Mouse (Mus musculus) heart, adult 2 months (tissue): ENCODE measurements at regions not wholly inside any gene's neighbourhood (a gene's known extent, or its start where the extent isn't known, plus 50 kb on each side); places are given as distances from the start of the nearest gene placed in this dataset.

Source experiments
- DNase-seq, 2 experiments: peaks; one replicate each; pipeline ENCODE4 v3.0.0; 2021
- H3K27ac ChIP-seq: fragments of 200-600 bp; 2 replicates; pipeline ENCODE4 v1.8.1; 2022
- H3K27me3 ChIP-seq: fragments of 200-500 bp; 2 replicates; pipeline ENCODE4 v1.6.1; 2012; ENCODE audit warnings: mild to moderate bottlenecking, low read length, inconsistent platforms, mixed read lengths; ENCODE audit not compliant: control insufficient read depth, insufficient read depth
- H3K36me3 ChIP-seq: fragments of 200-500 bp; 2 replicates; pipeline ENCODE4 v1.6.1; 2012; ENCODE audit warnings: low read length, inconsistent platforms; ENCODE audit not compliant: control insufficient read depth, insufficient read depth
- H3K4me1 ChIP-seq: fragments of 200-500 bp; 2 replicates; pipeline ENCODE4 v1.6.1; 2011; ENCODE audit warnings: low read length; ENCODE audit not compliant: control insufficient read depth, insufficient read depth
- H3K4me3 ChIP-seq: fragments of 200-600 bp; 2 replicates; pipeline ENCODE4 v1.8.1; 2022
- H3K79me2 ChIP-seq: fragments of 200-500 bp; replicated peaks from 2 replicates; pipeline ENCODE4 v1.6.1; 2012; ENCODE audit warnings: mild to moderate bottlenecking, inconsistent platforms, low read length, moderate library complexity, mixed read lengths; ENCODE audit not compliant: control insufficient read depth, insufficient read depth
- H3K9ac ChIP-seq: fragments of 200-500 bp; 2 replicates; pipeline ENCODE4 v1.6.1; 2012; ENCODE audit warnings: low read depth, mild to moderate bottlenecking, control low read depth, inconsistent platforms, low read length, mixed read lengths
- CTCF ChIP-seq: fragments of 200-600 bp; IDR thresholded peaks from 2 replicates; pipeline ENCODE4 v1.8.1; 2022; ENCODE audit warnings: antibody characterized with exemption, mild to moderate bottlenecking, moderate library complexity
- EP300 ChIP-seq: fragments of 200-500 bp; IDR thresholded peaks from 2 replicates; pipeline ENCODE4 v1.6.1; 2011; ENCODE audit warnings: low read depth, low read length, control low read depth; ENCODE audit not compliant: insufficient read depth
- POLR2A ChIP-seq: fragments of 200-500 bp; IDR thresholded peaks from 2 replicates; pipeline ENCODE4 v1.6.1; 2011; ENCODE audit warnings: mild to moderate bottlenecking, low read depth, low read length, control low read depth; ENCODE audit not compliant: insufficient read depth
- WGBS: fragments of 180-500 bp; shearing (Covaris S2); methylation state at CpG from one replicate; pipeline ENCODE4 v1.1.7; 2018; 5-methylcytosine and 5-hydroxymethylcytosine counted together
- intact Hi-C: fragments of 180-260 bp; cut with DNase I; formaldehyde crosslinking; loops from one replicate; pipeline ENCODE4 v1.15.1; 2025

DNA sequence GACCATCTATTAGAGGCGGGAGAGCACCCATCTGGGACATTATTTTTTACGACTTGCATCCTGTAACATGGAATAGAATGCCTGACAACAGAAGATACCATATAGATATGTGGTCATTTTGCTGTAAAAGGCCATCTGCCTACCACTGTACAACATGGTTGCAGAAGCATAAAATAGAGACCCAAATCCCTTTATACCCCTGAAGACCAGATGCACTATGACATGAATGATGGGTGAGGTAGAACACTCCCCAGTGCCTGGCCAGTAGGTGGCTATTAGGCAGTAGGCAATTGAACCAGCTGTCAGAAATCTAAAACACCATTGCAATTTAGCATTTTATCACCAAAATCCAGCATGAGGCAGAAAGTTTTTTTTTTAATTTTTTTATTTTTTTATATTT lies 289.6 kb downstream of the Lmo7 start:
- no peaks in the 10 kb centered on the region for H3K27me3 ChIP-seq
- H3K36me3 ChIP-seq, result no peaks in the 10 kb centered on the region
- H3K4me1 ChIP-seq, result peaks cover 2% of the 10 kb centered on the region; the same call in 1 of the 2 replicates
- no peak for DNase-seq
- no peaks in the 10 kb centered on the region for H3K79me2 ChIP-seq
- TF ChIP-seq EP300 (no peak), CTCF (no peak), POLR2A (no peak)
- no peak overlapping the region for H3K27ac ChIP-seq
- WGBS, result 78% methylated on average over 2 of the region's 2 CpGs
- no peak overlapping the region for H3K4me3 ChIP-seq
- intact Hi-C loops, result no loop called here
- H3K9ac ChIP-seq, result no peak overlapping the region

DNA sequence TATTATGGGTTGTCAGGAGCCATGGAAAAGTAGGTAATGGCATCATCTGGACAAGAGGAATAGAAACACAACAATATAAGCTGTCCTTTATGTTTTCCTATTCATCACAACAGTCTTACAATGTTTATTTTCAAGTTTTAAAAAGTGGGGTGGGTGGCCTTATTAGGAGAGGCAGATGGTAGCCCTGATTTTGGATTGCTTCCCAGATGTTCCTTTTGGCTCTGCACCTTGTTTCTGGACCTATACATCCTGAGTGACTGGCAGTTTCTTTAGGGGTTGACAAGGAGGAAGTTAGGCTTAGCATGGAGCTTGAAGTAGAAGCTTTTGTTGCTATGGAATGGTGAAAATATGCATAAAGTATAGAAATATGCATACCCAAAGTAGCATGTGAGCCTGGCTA lies 286.8 kb downstream of the Lmo7 start:
- H3K79me2 ChIP-seq, result no peaks in the 10 kb centered on the region
- DNase-seq, result no peak
- H3K27me3 ChIP-seq, result no peaks in the 10 kb centered on the region
- no peaks in the 10 kb centered on the region for H3K36me3 ChIP-seq
- no peak overlapping the region for H3K9ac ChIP-seq
- H3K27ac ChIP-seq, result no peak overlapping the region
- no peak overlapping the region for H3K4me3 ChIP-seq
- TF ChIP-seq POLR2A, result no peak
- TF ChIP-seq CTCF, result no peak
- TF ChIP-seq EP300, result no peak
- H3K4me1 ChIP-seq, result peaks cover 4% of the 10 kb centered on the region
- intact Hi-C loops, result no loop called here

DNA sequence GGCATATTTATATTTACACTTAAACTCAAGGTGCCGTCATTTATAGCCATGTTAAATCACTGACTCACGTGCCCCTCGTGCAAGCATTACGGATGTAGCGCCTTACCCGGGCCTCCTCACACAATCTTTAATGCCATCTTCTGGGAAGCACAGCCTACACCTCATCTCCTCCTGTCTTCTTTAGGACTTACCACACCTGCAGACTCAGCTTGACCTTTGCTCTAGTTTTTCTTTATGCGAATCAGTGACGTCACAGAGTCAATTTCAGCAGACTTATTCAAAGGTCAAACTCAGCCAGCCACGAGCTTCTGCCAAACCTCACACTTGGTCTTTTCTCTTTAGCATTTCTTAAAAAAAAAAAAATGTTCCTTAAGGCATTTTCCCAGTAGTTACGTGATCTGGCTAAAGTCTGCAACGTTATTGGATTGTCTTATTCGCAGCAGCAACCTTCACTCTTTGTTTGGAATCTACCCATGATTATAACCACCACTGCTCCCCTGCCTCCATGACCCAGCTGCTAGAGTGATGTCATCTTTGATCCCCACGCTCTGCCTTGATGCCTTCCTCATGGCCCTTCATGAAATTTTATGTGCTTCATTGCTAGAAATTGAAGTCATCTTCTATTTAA lies 285.3 kb downstream of the Lmo7 start:
- Histone ChIP-seq H3K27me3 (no peaks in the 10 kb centered on the region), H3K9ac (no peak overlapping the region), H3K36me3 (no peaks in the 10 kb centered on the region), H3K4me1 (peaks cover 4% of the 10 kb centered on the region), H3K79me2 (no peaks in the 10 kb centered on the region), H3K4me3 (no peak overlapping the region), H3K27ac (no peak overlapping the region)
- intact Hi-C loops, result no loop called here
- no peak for DNase-seq
- 71% methylated on average over 13 of the region's 13 CpGs for WGBS
- no peak for TF ChIP-seq CTCF
- no peak for TF ChIP-seq POLR2A
- TF ChIP-seq EP300, result no peak

DNA sequence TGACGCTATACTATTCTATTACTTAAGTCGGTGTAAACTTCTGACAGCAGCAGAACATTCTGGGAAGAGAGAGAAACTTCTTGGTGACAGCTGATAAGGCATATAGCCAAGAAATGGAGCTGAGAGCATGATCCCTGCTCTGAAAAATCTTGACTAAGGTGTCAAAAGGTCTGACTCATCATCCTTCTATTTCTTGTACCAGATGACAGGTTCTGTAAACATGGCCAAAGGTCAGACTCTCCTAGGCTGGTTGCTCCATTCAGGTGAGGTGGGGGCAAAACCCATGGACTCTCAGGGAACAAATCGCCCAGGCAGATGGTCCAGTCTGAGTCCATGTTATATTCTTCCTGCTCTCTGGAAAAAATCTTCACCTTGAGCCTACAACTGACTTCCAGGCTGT lies 283.5 kb downstream of the Lmo7 start:
- WGBS, result 45% methylated on average over 3 of the region's 3 CpGs
- no peaks in the 10 kb centered on the region for H3K79me2 ChIP-seq
- peaks cover 4% of the 10 kb centered on the region for H3K4me1 ChIP-seq
- H3K36me3 ChIP-seq, result no peaks in the 10 kb centered on the region
- no peak overlapping the region for H3K27ac ChIP-seq
- no peaks in the 10 kb centered on the region for H3K27me3 ChIP-seq
- DNase-seq, result no peak
- H3K4me3 ChIP-seq, result no peak overlapping the region
- intact Hi-C loops, result no loop called here
- TF ChIP-seq POLR2A (no peak), EP300 (no peak), CTCF (no peak)
- H3K9ac ChIP-seq, result no peak overlapping the region

DNA sequence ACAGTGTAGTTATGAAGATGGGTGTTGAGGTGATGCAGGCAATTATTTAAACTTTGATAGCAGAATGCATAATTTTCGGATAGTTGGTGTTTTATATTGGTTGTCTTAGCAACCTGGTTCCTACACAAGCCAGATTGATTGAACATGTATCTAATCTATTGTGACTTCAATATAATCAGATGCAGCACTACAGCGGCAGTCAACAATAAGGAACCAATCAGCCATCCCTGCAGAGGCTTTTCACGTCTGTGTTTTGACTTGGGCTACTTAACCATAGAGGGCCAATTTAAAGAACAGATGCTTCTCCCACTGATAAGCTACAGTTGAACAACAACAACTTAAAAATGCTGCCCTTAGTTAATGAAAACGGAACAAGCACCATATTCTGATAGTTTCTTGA lies 267.8 kb downstream of the Lmo7 start:
- 45% methylated on average over 4 of the region's 4 CpGs for WGBS
- no peak overlapping the region for H3K27ac ChIP-seq
- no peaks in the 10 kb centered on the region for H3K79me2 ChIP-seq
- TF ChIP-seq POLR2A, result no peak
- TF ChIP-seq EP300, result no peak
- TF ChIP-seq CTCF, result no peak
- no peaks in the 10 kb centered on the region for H3K36me3 ChIP-seq
- H3K9ac ChIP-seq, result no peak overlapping the region
- no peaks in the 10 kb centered on the region for H3K27me3 ChIP-seq
- no peaks in the 10 kb centered on the region for H3K4me1 ChIP-seq
- intact Hi-C loops, result no loop called here
- H3K4me3 ChIP-seq, result no peak overlapping the region
- no peak for DNase-seq

DNA sequence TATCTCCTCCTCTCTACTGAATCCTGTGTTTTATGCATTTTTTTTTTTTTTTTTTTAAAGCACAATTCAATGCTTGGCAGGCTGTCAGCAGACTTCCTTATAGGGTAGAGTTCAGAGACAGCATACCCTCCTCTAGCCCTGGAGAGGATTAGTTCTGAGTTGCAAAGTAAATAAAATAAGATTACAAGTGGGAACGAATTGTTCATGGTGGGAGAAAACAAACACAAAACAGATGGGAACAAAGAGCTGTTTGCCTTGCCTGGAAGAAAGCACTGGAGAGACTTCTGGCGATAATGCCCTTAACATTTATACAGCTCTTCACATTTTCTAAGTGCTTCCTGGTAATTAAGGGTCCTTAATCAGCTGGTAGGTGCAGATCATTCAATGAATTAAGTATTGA lies 254.6 kb downstream of the Lmo7 start:
- DNase-seq, result no peak
- H3K27ac ChIP-seq, result no peak overlapping the region
- 12% methylated on average over 2 of the region's 2 CpGs for WGBS
- no peak for TF ChIP-seq EP300
- TF ChIP-seq CTCF, result no peak
- TF ChIP-seq POLR2A, result no peak
- H3K27me3 ChIP-seq, result no peaks in the 10 kb centered on the region
- H3K36me3 ChIP-seq, result no peaks in the 10 kb centered on the region
- H3K4me3 ChIP-seq, result no peak overlapping the region
- no peaks in the 10 kb centered on the region for H3K79me2 ChIP-seq
- no peaks in the 10 kb centered on the region for H3K4me1 ChIP-seq
- H3K9ac ChIP-seq, result no peak overlapping the region
- intact Hi-C loops, result no loop called here
